Mouse (Mus musculus): ENCODE measurements at regions not wholly inside any gene's neighbourhood (a gene's known extent, or its start where the extent isn't known, plus 50 kb on each side); places are given as distances from the start of the nearest gene placed in this dataset.

DNA sequence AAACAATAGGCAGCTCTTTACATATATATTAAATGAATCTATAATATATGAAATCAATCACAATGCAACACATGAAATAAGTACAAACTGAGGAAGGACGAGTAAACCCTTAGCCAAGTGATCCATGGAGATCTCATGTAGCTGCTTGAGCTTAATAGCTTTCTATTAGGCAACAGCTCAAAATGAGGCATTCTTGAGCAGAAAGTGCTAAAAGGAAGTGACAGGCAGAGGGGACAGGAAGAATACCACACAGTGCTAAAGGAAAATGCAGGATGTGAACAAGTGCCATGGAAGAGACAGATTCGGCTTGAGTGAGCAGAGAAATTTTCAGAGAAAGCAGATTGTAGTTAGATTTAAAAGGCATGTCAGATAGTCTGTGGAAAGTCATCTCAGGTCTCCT is 436.3 kb upstream of the Mef2c start:
- Histone ChIP-seq H3K4me1 (ENCODE audit: control insufficient read depth, insufficient read depth, insufficient read length) (peaks cover 5% of the 10 kb centered on the region), H3K36me3 (ENCODE audit: control insufficient read depth, insufficient read depth, low read length) (no peaks in the 10 kb centered on the region), H3K27me3 (ENCODE audit: control insufficient read depth, insufficient read depth, low read length) (no peaks in the 10 kb centered on the region), H3K4me3 (ENCODE audit: extremely low read depth, insufficient read depth, insufficient read length) (no peak overlapping the region), H3K27ac (ENCODE audit: insufficient read depth, low read length) (peak overlapping the region; percentile 65)
- 47% methylated on average over 2 of the region's 2 CpGs for WGBS
- TF ChIP-seq CTCF (IDR thresholded peaks at IDR 0.05; ENCODE audit: extremely low read depth, insufficient read depth, insufficient read length, insufficient replicate concordance), result no peak
- TF ChIP-seq POLR2A (IDR thresholded peaks at IDR 0.05; ENCODE audit: low read depth, low read length), result no peak
- DNase-seq (ENCODE audit: low read depth in 1 of 2, low spot score in 2 of 2), result no peak

DNA sequence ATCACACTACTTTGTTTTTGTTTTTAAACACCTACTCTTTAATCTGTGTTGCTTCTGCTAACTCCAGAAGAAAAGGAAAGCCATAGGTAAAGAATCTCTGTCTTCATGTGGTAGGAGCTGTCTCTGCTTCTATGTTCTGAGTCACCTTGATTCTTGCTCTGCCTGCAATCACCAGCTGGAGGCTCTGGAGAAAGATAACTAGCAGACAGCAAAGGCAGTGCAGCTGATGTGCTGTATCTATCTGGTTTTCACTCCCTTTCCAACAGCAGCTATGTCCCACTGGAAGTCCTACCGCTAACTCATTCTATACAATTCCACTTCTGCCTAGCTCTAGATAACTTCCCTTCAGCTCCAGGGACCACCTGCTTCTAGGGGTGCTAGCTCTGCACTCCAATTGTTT is 435.2 kb upstream of the Mef2c start:
- 76% methylated on average over 1 of the region's 1 CpGs for WGBS

DNA sequence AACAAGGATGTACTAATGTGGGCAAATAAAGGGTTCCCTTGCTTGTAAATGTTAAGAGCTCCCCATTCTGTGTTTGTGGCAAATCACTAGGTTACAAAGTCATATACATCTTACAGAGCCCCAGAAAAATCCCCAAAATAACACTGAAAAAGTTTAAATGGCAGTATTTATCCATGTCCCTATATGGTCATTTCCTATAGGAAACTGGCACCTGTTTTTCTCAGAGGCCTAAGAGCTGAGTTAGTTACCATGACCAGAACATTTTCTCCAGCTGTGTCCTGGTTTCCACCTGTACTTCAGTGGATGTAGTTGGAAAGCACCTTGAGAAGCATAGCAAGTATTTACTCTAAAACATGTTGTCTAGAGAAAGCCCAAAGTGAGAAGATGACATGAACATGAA is 434.5 kb upstream of the Mef2c start:
- peak overlapping the region; percentile 51; the same call in 1 of the 2 replicates for H3K27ac ChIP-seq (ENCODE audit: insufficient read depth, low read length)
- H3K36me3 ChIP-seq (ENCODE audit: control insufficient read depth, insufficient read depth, low read length), result no peaks in the 10 kb centered on the region
- H3K27me3 ChIP-seq (ENCODE audit: control insufficient read depth, insufficient read depth, low read length), result no peaks in the 10 kb centered on the region
- no peak for TF ChIP-seq POLR2A (IDR thresholded peaks at IDR 0.05; ENCODE audit: low read depth, low read length)
- TF ChIP-seq CTCF (IDR thresholded peaks at IDR 0.05; ENCODE audit: extremely low read depth, insufficient read depth, insufficient read length, insufficient replicate concordance), result no peak
- DNase-seq (ENCODE audit: low read depth in 1 of 2, low spot score in 2 of 2), result no peak
- peaks cover 9% of the 10 kb centered on the region for H3K4me1 ChIP-seq (ENCODE audit: control insufficient read depth, insufficient read depth, insufficient read length)
- H3K4me3 ChIP-seq (ENCODE audit: extremely low read depth, insufficient read depth, insufficient read length), result no peak overlapping the region

More for the DNA sequence above, 435.2 kb upstream of the Mef2c start:
- DNase-seq (ENCODE audit: low read depth in 1 of 2, low spot score in 2 of 2), result no peak
- TF ChIP-seq POLR2A (IDR thresholded peaks at IDR 0.05; ENCODE audit: low read depth, low read length) (no peak), CTCF (IDR thresholded peaks at IDR 0.05; ENCODE audit: extremely low read depth, insufficient read depth, insufficient read length, insufficient replicate concordance) (no peak)
- peak overlapping the region; percentile 74 for H3K27ac ChIP-seq (ENCODE audit: insufficient read depth, low read length)
- H3K27me3 ChIP-seq (ENCODE audit: control insufficient read depth, insufficient read depth, low read length), result no peaks in the 10 kb centered on the region
- no peaks in the 10 kb centered on the region for H3K36me3 ChIP-seq (ENCODE audit: control insufficient read depth, insufficient read depth, low read length)
- H3K4me1 ChIP-seq (ENCODE audit: control insufficient read depth, insufficient read depth, insufficient read length), result peaks cover 5% of the 10 kb centered on the region
- H3K4me3 ChIP-seq (ENCODE audit: extremely low read depth, insufficient read depth, insufficient read length), result no peak overlapping the region

DNA sequence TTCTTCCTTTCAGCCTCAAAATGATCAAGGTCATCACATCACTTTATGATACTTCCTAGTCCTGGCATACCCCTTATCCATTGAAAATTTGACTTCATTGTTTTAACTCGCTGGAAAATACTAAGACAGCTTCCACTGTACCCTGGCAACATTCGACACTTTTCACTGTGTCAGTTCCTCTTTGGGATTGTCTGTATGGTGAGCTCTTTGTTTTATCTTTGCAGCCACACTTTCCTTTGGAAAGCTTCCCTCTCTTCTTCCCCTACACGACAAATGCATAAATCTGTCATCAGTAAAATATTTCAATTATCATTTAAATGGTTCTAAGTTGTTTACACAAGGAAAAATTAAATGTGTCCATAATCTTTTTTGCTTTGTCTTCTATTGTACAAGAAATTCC is 431.8 kb upstream of the Mef2c start:
- DNase-seq (ENCODE audit: low read depth in 1 of 2, low spot score in 2 of 2), result no peak
- 13% methylated on average over 3 of the region's 3 CpGs for WGBS
- H3K27ac ChIP-seq (ENCODE audit: insufficient read depth, low read length), result no peak overlapping the region
- TF ChIP-seq POLR2A (IDR thresholded peaks at IDR 0.05; ENCODE audit: low read depth, low read length) (no peak), CTCF (IDR thresholded peaks at IDR 0.05; ENCODE audit: extremely low read depth, insufficient read depth, insufficient read length, insufficient replicate concordance) (no peak)
- no peaks in the 10 kb centered on the region for H3K36me3 ChIP-seq (ENCODE audit: control insufficient read depth, insufficient read depth, low read length)
- H3K27me3 ChIP-seq (ENCODE audit: control insufficient read depth, insufficient read depth, low read length), result no peaks in the 10 kb centered on the region
- no peak overlapping the region for H3K4me3 ChIP-seq (ENCODE audit: extremely low read depth, insufficient read depth, insufficient read length)
- H3K4me1 ChIP-seq (ENCODE audit: control insufficient read depth, insufficient read depth, insufficient read length), result peaks cover 9% of the 10 kb centered on the region

DNA sequence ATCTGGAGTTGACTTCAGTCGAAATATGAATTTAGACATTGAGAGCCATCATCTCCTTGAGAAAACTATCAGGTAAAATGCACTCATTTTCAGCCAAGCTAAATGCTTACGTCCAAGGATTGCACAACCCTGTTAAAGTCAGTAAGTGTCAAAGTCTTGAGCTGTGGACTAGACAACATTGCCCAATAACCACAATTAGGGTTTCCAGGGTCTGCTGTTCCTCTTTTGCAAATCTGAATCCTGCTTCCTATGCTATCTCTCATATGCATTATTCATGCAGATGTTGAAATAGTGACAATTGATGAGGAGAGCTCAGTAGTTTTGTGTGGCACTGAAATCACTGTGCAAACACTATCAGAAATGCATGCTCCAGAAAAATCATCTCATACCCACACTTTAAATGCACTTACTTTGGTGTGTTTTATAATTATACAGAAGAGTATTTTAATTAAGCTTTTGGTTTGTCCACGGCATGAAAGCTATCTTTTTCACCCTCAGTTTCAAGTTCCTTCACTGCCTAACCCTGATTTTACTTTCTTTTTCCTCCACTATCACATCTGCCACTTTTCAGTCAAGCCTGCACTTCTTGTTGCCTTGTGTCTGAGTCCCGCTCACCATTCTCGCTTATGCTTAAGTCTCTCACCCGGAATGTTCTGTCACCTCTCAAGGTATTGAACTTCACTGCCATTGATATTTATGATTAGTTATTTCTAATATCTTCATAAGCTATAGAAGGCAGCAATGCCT is 429.4 kb upstream of the Mef2c start:
- DNase-seq (ENCODE audit: low read depth in 1 of 2, low spot score in 2 of 2), result no peak
- no peaks in the 10 kb centered on the region for H3K27me3 ChIP-seq (ENCODE audit: control insufficient read depth, insufficient read depth, low read length)
- no peaks in the 10 kb centered on the region for H3K36me3 ChIP-seq (ENCODE audit: control insufficient read depth, insufficient read depth, low read length)
- WGBS, result 46% methylated on average over 6 of the region's 6 CpGs
- TF ChIP-seq POLR2A (IDR thresholded peaks at IDR 0.05; ENCODE audit: low read depth, low read length), result no peak
- no peak for TF ChIP-seq CTCF (IDR thresholded peaks at IDR 0.05; ENCODE audit: extremely low read depth, insufficient read depth, insufficient read length, insufficient replicate concordance)
- peak overlapping the region; percentile 54; the same call in 1 of the 2 replicates for H3K27ac ChIP-seq (ENCODE audit: insufficient read depth, low read length)
- H3K4me3 ChIP-seq (ENCODE audit: extremely low read depth, insufficient read depth, insufficient read length), result no peak overlapping the region
- H3K4me1 ChIP-seq (ENCODE audit: control insufficient read depth, insufficient read depth, insufficient read length), result peaks cover 4% of the 10 kb centered on the region

DNA sequence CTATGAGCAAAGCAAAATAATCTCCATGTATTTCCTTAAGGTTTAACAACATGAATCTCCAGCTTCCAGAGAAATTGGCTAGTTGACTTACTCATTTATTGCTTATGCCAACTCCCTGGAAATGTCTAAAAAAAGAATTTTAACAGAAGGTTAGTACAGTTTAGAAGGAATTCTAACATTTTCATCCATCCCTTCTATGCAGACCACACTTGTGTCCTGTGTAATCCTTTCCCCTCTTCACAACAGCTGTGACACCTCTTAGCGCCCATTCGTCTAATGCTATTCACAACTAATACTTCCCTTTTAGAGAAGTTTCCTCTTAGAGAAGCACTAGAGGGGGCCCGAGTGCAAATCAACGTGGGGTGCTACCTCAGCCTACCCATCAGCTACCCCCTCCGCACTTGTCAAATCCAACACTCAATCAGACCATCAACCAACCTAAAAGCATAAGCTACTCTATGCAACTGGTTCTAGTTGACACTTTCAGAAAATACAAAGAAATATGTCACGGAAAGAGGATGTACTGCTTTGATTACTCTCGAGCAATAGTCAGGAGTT is 428.4 kb upstream of the Mef2c start:
- H3K27ac ChIP-seq (ENCODE audit: insufficient read depth, low read length), result no peak overlapping the region
- no peaks in the 10 kb centered on the region for H3K36me3 ChIP-seq (ENCODE audit: control insufficient read depth, insufficient read depth, low read length)
- TF ChIP-seq CTCF (IDR thresholded peaks at IDR 0.05; ENCODE audit: extremely low read depth, insufficient read depth, insufficient read length, insufficient replicate concordance) (peak; percentile 42; the same call in 1 of the 2 replicates), POLR2A (IDR thresholded peaks at IDR 0.05; ENCODE audit: low read depth, low read length) (no peak)
- H3K4me3 ChIP-seq (ENCODE audit: extremely low read depth, insufficient read depth, insufficient read length), result no peak overlapping the region
- H3K27me3 ChIP-seq (ENCODE audit: control insufficient read depth, insufficient read depth, low read length), result no peaks in the 10 kb centered on the region
- WGBS, result 25% methylated on average over 7 of the region's 7 CpGs
- peaks cover 4% of the 10 kb centered on the region for H3K4me1 ChIP-seq (ENCODE audit: control insufficient read depth, insufficient read depth, insufficient read length)
- DNase-seq (ENCODE audit: low read depth in 1 of 2, low spot score in 2 of 2), result peak; percentile 64 to 71

DNA sequence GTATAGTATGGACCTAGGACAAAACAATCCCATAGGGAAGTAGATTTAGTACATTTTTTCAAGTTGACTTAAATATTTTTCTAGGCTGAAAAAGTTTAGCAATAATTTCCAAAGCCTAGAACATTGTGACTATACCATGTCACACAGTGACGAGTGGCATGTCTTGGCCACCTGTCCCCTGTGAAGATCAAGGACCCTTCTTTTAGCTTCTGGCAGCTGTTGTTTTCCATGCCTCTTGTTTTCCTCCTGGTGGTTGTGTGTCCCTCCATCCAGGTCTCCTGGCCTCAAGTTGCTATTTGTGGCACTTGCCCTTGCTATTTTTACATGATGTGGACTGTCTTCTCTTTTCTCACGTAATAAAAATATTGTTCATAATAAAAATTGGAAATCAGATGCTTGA is 427.2 kb upstream of the Mef2c start:
- no peak overlapping the region for H3K4me3 ChIP-seq (ENCODE audit: extremely low read depth, insufficient read depth, insufficient read length)
- H3K36me3 ChIP-seq (ENCODE audit: control insufficient read depth, insufficient read depth, low read length), result no peaks in the 10 kb centered on the region
- H3K27me3 ChIP-seq (ENCODE audit: control insufficient read depth, insufficient read depth, low read length), result no peaks in the 10 kb centered on the region
- no peak for DNase-seq (ENCODE audit: low read depth in 1 of 2, low spot score in 2 of 2)
- H3K4me1 ChIP-seq (ENCODE audit: control insufficient read depth, insufficient read depth, insufficient read length), result peaks cover 4% of the 10 kb centered on the region
- H3K27ac ChIP-seq (ENCODE audit: insufficient read depth, low read length), result no peak overlapping the region
- no peak for TF ChIP-seq CTCF (IDR thresholded peaks at IDR 0.05; ENCODE audit: extremely low read depth, insufficient read depth, insufficient read length, insufficient replicate concordance)
- TF ChIP-seq POLR2A (IDR thresholded peaks at IDR 0.05; ENCODE audit: low read depth, low read length), result no peak
- 64% methylated on average over 2 of the region's 2 CpGs for WGBS

Measured in spleen, adult 2 months (tissue).